ENCODE assay signal across 9 mouse cellular contexts in genomic region chr9:95404811-95405465, GRCm38 (mm10). TPM values are rescaled to one million over a fixed set of nuclear protein-coding genes. Genes with fewer than 3 reads are reported as not detected.
DNase-seq lines count a peak whose midpoint lies in the region; ATAC-seq and TF ChIP-seq lines count a peak whose summit lies in the region.
"Had no signal": no experiment of that assay in that cellular context is flagged by ENCODE, and none has a peak within 500 bp of the region (broad histone marks: within the 10 kb centered on the region; RNA-seq: fewer than 3 reads in every experiment).

No protein-coding gene starts in this region.

- ATAC-seq in heart, embryonic 11.5 days (replicated peaks; ENCODE audit: insufficient number of reproducible peaks, low FRiP score, low TSS enrichment), result no peak
- ATAC-seq in embryonic facial prominence, embryonic 14.5 days (ENCODE audit: low read depth), result no peak
- ATAC-seq in kidney, embryonic 15.5 days (replicated peaks; ENCODE audit: low FRiP score), result no peak
- ATAC-seq in midbrain, embryonic 13.5 days, result no peak
- no peak for ATAC-seq in inflammation-experienced regulatory T-cells, adult 6 months
- ATAC-seq: Patski had no signal

- DNase-seq in heart, postnatal 36 days, result no peak
- no peak for DNase-seq in embryonic facial prominence, embryonic 14.5 days (ENCODE audit: low spot score)
- DNase-seq in layer of hippocampus, adult 9-10 months (ENCODE audit: low spot score), result no peak

- intact Hi-C loops in heart, postnatal 36 days (cut with DNase I), result loop anchor here (5.0 kb wide), 2 partner anchors 218 to 668 kb away; no protein-coding TSS in a partner anchor

- H3K27ac ChIP-seq in heart, embryonic 11.5 days (ENCODE audit: low read depth, low read length), result no peak overlapping the region
- H3K27ac ChIP-seq in ES-Bruce4 (ENCODE audit: insufficient read depth, low read length), result no peak overlapping the region
- no peak overlapping the region for H3K27ac ChIP-seq in embryonic facial prominence, embryonic 14.5 days (replicated peaks; ENCODE audit: low read depth, low read length)
- H3K27ac ChIP-seq in kidney, embryonic 15.5 days, result no peak overlapping the region
- no peak overlapping the region for H3K27ac ChIP-seq in midbrain, embryonic 13.5 days

- peaks cover 13% of the 10 kb centered on the region for H3K27me3 ChIP-seq in heart, embryonic 11.5 days (ENCODE audit: control insufficient read depth, insufficient read depth, low read length)
- peaks cover 9% of the 10 kb centered on the region for H3K27me3 ChIP-seq in ES-Bruce4 (ENCODE audit: control insufficient read depth, insufficient read depth, low read length, poor library complexity, severe bottlenecking)
- no peaks in the 10 kb centered on the region; the same call in 1 of the 2 replicates for H3K27me3 ChIP-seq in embryonic facial prominence, embryonic 14.5 days (replicated peaks; ENCODE audit: control insufficient read depth, insufficient read depth, low read length)
- H3K27me3 ChIP-seq in kidney, embryonic 15.5 days, result peaks cover 11% of the 10 kb centered on the region
- peaks cover 15% of the 10 kb centered on the region for H3K27me3 ChIP-seq in midbrain, embryonic 13.5 days
- H3K27me3 ChIP-seq: Patski had no signal

- WGBS in heart, embryonic 11.5 days (ENCODE audit: insufficient replicate concordance), result 71% methylated on average over 38 of the region's 38 CpGs
- WGBS in embryonic facial prominence, embryonic 14.5 days, result 71% methylated on average over 38 of the region's 38 CpGs
- 60% methylated on average over 38 of the region's 38 CpGs for WGBS in kidney, embryonic 15.5 days
- WGBS in midbrain, embryonic 13.5 days, result 76% methylated on average over 38 of the region's 38 CpGs

- peak overlapping the region; percentile 75; the same call in 1 of the 2 replicates for H3K9ac ChIP-seq in heart, embryonic 11.5 days (ENCODE audit: low read depth, low read length)
- no peak overlapping the region for H3K9ac ChIP-seq in ES-Bruce4 (ENCODE audit: low read depth, poor library complexity, severe bottlenecking)
- H3K9ac ChIP-seq in embryonic facial prominence, embryonic 14.5 days (ENCODE audit: low read depth, low read length), result peak overlapping the region; percentile 85
- peak overlapping the region; percentile 81; the same call in 1 of the 2 replicates for H3K9ac ChIP-seq in kidney, embryonic 15.5 days
- H3K9ac ChIP-seq in midbrain, embryonic 13.5 days (replicated peaks), result peak overlapping the region; percentile 93; the same call in 1 of the 2 replicates

- no peaks in the 10 kb centered on the region for H3K36me3 ChIP-seq in heart, embryonic 11.5 days (ENCODE audit: control insufficient read depth, insufficient read depth, low read length)
- no peaks in the 10 kb centered on the region for H3K36me3 ChIP-seq in ES-Bruce4 (ENCODE audit: control insufficient read depth, insufficient read depth, low read length, poor library complexity, severe bottlenecking)
- no peaks in the 10 kb centered on the region for H3K36me3 ChIP-seq in embryonic facial prominence, embryonic 14.5 days (ENCODE audit: control insufficient read depth, insufficient read depth, low read length)
- H3K36me3 ChIP-seq in kidney, embryonic 15.5 days, result no peaks in the 10 kb centered on the region
- peaks cover 4% of the 10 kb centered on the region; the same call in 1 of the 2 replicates for H3K36me3 ChIP-seq in midbrain, embryonic 13.5 days

- no peak for TF ChIP-seq CTCF in ES-Bruce4 (IDR thresholded peaks at IDR 0.05; ENCODE audit: low read depth, low read length)

- no peak for TF ChIP-seq EP300 in ES-Bruce4 (IDR thresholded peaks at IDR 0.05; ENCODE audit: insufficient read depth, low read depth, low read length)

- H3K4me1 ChIP-seq in heart, embryonic 11.5 days (ENCODE audit: control insufficient read depth, insufficient read depth, low read length), result 0 out of 2 replicates have a peak, but pooled peaks cover 2% of the 10 kb centered on the region
- no peaks in the 10 kb centered on the region for H3K4me1 ChIP-seq in ES-Bruce4 (ENCODE audit: control insufficient read depth, insufficient read depth, low read length)
- peaks cover 19% of the 10 kb centered on the region; the same call in 1 of the 2 replicates for H3K4me1 ChIP-seq in embryonic facial prominence, embryonic 14.5 days (ENCODE audit: control insufficient read depth, insufficient read depth, low read length)
- peaks cover 40% of the 10 kb centered on the region for H3K4me1 ChIP-seq in kidney, embryonic 15.5 days
- H3K4me1 ChIP-seq in midbrain, embryonic 13.5 days (replicated peaks), result peaks cover 38% of the 10 kb centered on the region

- TF ChIP-seq POLR2A in ES-Bruce4 (IDR thresholded peaks at IDR 0.05; ENCODE audit: insufficient read depth, low read length), result no peak

- peak overlapping the region; percentile 65 for H3K4me3 ChIP-seq in heart, embryonic 11.5 days (ENCODE audit: low read depth, low read length)
- H3K4me3 ChIP-seq in ES-Bruce4 (ENCODE audit: low read depth, low read length), result peak overlapping the region; percentile 32
- peak overlapping the region; percentile 78 for H3K4me3 ChIP-seq in embryonic facial prominence, embryonic 14.5 days (ENCODE audit: low read depth, low read length)
- peak overlapping the region; percentile 75 for H3K4me3 ChIP-seq in kidney, embryonic 15.5 days (replicated peaks)
- H3K4me3 ChIP-seq in midbrain, embryonic 13.5 days (replicated peaks), result peak overlapping the region; percentile 85

- H3K9me3 ChIP-seq in heart, embryonic 11.5 days (replicated peaks; ENCODE audit: control insufficient read depth, low read length), result no peaks in the 10 kb centered on the region
- H3K9me3 ChIP-seq in ES-Bruce4 (replicated peaks; ENCODE audit: control insufficient read depth, insufficient read depth, low read length, poor library complexity, severe bottlenecking), result no peaks in the 10 kb centered on the region
- no peaks in the 10 kb centered on the region for H3K9me3 ChIP-seq in embryonic facial prominence, embryonic 14.5 days (ENCODE audit: control insufficient read depth, low read length)
- H3K9me3 ChIP-seq in kidney, embryonic 15.5 days (replicated peaks), result no peaks in the 10 kb centered on the region
- H3K9me3 ChIP-seq in midbrain, embryonic 13.5 days, result no peaks in the 10 kb centered on the region

- H3K4me2 ChIP-seq in heart, embryonic 11.5 days, result peak overlapping the region; percentile 96
- peak overlapping the region; percentile 96 for H3K4me2 ChIP-seq in embryonic facial prominence, embryonic 14.5 days (ENCODE audit: low read depth, low read length)
- H3K4me2 ChIP-seq in kidney, embryonic 15.5 days, result peak overlapping the region; percentile 96
- peak overlapping the region; percentile 97 for H3K4me2 ChIP-seq in midbrain, embryonic 13.5 days (replicated peaks)

RNA-seq across cellular contexts. Expression of gene Chst2, which starts 1.6 kb away (rescaled TPM):
- 2.2 and 2.9 TPM in 2 replicates for polyA plus RNA-seq in heart, embryonic 11.5 days (2014; fragmentation: Nextera tagmentation; extraction: Ambion mirVana)
- 1 to 10 TPM; 1.1 to 1.4 TPM for total RNA-seq in heart, postnatal 36 days (2021)
- 0.46 and 0.48 TPM in 2 replicates for polyA plus RNA-seq in ES-Bruce4 (2011; ENCODE audit: insufficient read depth, insufficient read length, low read depth, missing spikeins)
- 8.1 and 10.2 TPM in 2 replicates for polyA plus RNA-seq in embryonic facial prominence, embryonic 14.5 days (2014; fragmentation: Nextera tagmentation; extraction: Ambion mirVana)
- polyA plus RNA-seq in kidney, embryonic 15.5 days (2015; fragmentation: Nextera tagmentation; extraction: Ambion mirVana), result 7.1 and 8.3 TPM in 2 replicates
- polyA plus RNA-seq in midbrain, embryonic 13.5 days (2015; fragmentation: Nextera tagmentation; extraction: Ambion mirVana), result 11.0 and 13.5 TPM in 2 replicates
- 10 to 100 TPM in 1 of 3 experiments, 1 to 10 TPM in 2; 6.1 to 15.1 (median 7.3) TPM for polyA plus RNA-seq in inflammation-experienced regulatory T-cells, adult 6 months (2017; shearing (Covaris generic))

Comparison
In these comparisons a context has a peak if more than half of its experiments do, and no peak if none do; other contexts are left out.
1. H3K4me3 ChIP-seq: peak in every context shown above with its lines; median percentile 85 in midbrain, embryonic 13.5 days; 78 in embryonic facial prominence, embryonic 14.5 days; 75 in kidney, embryonic 15.5 days; 65 in heart, embryonic 11.5 days; 32 in ES-Bruce4.